Mouse (Mus musculus): Measurements from ENCODE around the gene Zswim4.

DNA sequence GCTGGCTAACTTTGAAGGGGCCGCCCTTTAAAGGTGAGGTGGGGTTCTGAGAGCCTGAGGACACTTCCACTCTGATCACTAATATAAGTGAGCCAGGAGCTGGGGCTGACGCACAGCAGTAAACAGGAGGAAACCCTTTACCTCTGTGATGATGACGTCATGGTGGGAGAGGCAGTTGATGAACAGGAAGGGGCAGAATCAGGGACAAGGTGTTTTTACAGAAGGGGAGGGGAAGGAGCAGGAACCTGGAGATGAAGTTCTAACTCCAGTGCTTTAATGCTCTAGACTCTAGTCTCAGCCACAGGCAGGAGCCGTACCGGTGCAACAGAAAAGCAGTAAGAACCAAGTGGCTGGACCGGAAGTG is 19.6 kb upstream of the Zswim4 start:
- TF ChIP-seq CTCF (IDR thresholded peaks at IDR 0.05; ENCODE audit: low read depth, low read length) = no peak
- TF ChIP-seq POLR2A (IDR thresholded peaks at IDR 0.05; ENCODE audit: extremely low read depth, insufficient read depth, low read length) = no peak

All from liver, adult 2 months (tissue).